Mouse (Mus musculus): ENCODE data around the gene Usf3. TPM values are rescaled to one million over a fixed set of nuclear protein-coding genes. Genes with fewer than 3 reads are reported as not detected.

The Usf3 gene
- total RNA-seq, 2 experiments from 2014 or later: 22.9 to 25.6 TPM

DNA sequence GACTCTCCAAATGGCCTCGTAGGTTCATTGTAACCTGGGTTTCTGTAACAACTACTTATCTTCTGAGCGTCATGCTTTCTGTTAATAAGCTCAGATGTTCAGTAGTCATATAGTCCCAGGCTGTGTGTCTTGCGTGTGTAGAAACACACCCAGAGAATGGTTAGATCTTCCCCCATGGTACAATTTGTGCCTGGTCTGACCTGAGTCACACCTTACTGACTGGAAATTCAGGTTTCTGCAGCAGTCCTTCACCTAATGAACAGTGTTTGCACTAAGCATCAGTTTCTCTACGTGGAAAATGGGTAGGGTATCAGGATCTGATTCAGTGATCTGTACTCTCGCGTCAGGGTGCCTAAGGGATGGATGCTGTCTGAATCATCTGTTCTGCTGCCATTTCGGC, 60.0 kb downstream of the Usf3 start:
- no peak for DNase-seq

DNA sequence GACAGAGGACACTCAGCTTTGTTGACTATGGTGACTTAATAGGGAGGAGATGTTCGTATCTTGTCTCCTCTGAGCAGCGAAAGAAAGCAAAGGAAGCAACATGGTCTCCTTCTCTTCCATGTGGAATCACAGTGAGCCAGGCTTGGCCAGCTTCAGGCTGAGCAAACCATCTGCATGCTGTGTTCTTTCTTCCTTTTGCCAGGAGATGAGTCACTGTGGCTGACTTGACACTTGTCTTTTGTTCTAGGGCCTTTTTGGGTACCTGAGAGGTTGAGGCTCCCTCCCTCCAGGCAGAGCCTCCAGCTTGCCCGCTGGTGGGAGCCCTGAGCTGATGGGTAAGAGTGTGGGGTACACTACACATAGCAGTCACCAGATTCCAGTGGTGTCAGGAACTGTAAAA, 64.8 kb downstream of the Usf3 start:
- no peak for DNase-seq

DNA sequence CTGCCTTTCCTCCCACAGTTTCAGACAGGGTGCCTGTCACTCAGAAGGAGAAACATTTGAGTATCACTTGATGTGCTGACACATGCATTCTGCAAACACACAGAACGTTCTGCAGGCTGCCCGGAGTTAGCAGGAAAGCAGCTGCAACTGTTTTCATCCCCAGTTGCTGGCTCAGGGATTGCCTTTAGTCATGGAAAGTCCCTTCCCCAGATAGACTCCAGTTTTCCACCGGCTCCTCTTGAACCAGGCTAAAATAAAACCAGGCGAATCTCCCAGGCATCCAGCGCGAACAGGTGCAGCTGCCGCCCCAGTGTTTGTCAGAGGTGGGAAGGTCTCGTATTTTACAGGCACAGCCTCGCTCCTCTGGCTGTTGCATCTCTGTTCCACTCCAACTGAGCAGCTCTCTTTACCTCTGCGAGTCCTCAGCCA, 65.8 kb downstream of the Usf3 start:
- DNase-seq: no peak

DNA sequence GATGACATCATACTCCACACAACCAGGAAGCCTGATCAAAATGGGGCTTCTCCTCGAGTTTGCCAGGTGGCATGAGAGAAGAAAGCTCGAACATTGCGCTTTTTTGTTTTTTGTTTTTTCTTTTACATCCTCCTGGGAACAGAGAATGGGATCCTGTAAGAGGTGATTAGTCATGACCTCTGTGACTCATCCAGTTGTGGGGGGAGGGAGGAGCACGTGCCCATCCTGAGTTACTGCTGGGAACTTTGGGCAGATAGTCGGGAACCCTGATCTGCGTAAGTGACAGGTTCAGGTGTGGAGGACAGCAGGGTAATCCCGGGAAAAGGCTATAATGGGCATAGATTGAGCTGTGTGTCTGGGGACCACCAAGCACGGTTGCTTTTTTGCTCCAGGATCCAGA, 67.4 kb downstream of the Usf3 start:
- peak; percentile 40 to 54 for DNase-seq

DNA sequence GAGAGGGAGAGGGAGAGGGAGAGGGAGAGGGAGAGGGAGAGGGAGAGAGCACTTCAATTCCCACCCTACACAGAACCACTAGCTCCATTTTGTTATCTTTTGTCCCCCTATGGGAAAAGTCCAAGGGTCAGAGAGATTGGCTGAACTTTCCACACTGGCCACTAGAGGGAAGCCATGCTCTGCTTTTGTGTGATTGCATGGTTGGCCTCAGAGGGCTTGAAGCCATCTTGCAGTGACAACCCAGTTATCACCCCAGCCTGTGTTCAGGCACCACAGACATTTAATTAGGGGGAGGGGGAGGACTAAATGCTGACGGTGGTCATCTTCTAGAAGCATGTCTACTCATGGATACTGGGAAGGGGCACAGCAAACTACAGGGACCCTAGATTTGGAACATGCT, 69.6 kb downstream of the Usf3 start:
- DNase-seq: peak; percentile 79 to 81

DNA sequence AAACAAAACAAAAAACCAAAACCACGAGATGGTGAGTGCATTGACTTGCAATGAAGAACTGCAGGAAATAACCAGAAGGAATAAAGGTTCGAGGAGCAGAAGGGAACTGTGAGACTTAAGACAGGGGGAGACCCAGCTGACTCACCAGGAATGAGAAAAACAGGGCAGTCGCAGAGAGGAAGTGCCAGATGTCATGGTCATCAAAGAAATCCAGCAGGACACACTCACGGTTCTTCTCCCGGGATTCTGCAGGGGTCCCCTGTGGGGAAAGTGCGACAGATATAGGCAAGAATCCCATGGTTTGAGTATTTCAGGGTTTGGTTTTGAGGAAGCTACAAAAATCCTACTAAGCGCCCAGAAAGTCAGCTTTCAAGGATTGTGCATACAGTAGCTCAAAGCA, 70.3 kb downstream of the Usf3 start:
- peak in 1 of 2 experiments; percentile 17 for DNase-seq

DNA sequence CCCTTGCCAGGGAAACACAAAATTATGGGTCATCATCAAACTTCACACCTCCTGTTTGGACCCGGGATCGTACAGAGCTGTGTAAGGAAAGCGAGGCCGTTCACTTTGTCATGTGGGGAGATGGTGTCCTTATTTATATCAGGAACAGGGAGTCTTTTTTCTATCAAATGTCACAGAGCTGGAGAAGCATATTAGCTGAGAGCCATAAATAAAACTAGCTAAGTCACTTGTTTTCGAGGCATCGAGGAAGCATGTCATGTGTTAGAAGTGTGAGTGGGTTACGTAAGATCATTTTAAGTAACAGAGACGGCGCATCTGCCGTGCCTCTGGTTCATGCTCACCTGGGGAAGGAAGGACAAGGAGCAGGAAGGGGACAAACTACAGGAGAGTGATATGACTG, 76.9 kb downstream of the Usf3 start:
- DNase-seq: no peak

DNA sequence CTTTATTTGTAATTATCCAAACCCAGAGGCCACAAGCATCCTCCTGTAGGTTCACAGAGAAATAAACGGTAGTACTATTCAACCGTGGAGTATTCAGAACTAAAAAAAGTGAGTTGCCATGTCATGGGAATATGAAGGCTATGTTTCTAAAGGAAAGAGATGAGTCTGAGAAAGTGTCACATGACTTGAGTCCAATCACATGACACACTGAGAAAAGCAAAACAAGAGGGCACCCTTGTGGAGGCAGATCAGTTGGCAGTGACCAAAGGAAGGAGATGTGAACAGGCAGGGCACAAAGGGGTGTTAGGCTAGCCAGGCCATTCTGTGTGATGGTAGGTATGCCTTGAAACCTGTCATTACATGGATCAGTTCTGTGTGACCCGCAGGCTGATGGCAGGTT, 79.7 kb downstream of the Usf3 start:
- DNase-seq: no peak

DNA sequence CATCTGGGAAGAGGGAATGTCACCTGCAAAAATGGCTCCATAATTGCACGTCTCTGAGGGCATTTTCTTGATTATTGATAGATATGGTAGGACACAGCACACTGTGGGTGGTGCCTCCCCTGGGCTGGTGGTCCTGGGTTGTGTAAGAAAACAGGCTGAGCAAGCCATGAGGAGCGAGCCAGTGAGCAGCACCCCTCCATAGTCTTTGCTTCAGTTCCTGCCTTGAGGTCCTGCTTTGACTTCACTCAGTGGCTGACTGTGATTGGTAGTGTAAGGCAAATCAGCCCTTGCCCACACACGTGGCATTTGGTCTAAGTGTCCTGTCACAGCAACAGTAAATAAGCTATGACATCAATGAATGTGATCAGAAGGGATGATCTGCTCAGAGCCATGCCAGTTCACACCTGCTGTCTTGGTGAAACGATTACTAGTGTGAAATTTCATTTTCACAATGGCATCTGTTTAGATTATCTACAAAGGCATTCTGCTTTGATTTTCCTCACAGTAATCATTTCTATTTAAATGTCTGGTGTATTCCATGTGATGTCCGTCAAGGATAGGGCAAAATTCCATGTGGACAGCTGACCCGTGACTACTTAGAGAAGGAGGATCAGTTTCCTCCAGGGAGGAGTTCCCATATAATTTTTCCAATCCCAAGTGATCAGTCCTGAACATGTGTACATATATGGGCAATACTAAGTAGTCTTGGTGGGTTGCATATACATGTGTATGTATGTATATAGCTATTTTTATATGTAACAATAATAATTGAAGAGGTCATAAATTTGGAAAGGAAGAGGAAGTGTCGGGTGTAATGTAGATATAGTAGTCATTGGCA, 81.0 kb downstream of the Usf3 start:
- no peak for DNase-seq

DNA sequence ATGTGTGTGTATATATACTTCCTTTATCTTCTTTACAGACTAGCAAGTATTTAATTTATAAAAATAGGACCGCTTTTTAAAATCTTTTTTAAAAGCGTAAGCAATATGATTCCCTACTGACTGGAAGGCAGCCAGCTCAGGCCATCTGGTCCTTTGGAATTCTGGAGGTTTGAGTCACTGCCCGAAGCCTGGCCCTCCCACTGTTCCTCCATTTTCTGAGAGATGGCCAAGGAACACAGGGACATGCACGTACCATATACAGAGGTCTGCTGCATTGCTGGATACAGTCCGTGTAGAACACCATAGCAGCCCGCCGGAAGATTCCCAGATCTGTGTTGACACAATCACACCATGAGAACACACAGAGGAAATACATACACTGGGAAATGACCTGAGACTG, 81.7 kb downstream of the Usf3 start:
- peak in 1 of 2 experiments; percentile 30 for DNase-seq

DNA sequence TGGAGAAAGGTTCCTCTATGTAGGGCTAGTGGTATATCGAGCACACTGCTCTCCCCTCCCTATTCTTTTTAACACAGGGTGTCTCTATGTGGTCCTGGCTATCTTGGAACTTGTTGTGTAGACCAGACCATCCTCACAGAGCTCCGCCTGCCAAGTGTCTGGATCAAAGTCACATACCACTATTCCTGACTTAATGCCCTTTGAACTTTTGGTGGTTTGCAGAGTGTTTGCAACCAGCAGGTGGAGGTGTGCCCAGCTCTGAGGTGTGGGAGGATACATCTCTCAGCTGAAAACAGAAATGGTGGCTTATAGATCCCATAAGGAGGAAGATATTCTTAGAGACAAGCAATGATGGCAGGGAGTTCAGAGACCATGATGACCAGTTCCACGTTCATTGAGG, 84.4 kb downstream of the Usf3 start:
- DNase-seq: no peak

DNA sequence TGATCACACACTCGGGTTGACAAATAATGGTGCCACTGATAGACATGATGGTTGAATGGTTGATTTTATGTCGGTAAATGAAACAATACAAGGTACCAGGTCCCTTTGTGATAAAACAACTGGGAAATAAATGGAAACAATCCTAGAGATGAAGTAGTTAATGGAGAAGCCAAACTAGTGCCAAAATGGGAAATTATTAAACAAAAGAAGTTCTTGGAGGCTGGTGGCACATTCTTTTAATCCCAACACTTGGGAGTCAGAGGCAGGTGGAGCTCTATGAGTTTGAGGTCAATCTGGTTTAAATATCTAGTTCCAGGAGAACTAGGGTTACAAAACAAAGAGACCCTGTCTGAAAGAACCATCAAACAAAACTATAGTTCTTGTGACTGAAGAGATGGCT, 91.9 kb downstream of the Usf3 start:
- DNase-seq: no peak

DNA sequence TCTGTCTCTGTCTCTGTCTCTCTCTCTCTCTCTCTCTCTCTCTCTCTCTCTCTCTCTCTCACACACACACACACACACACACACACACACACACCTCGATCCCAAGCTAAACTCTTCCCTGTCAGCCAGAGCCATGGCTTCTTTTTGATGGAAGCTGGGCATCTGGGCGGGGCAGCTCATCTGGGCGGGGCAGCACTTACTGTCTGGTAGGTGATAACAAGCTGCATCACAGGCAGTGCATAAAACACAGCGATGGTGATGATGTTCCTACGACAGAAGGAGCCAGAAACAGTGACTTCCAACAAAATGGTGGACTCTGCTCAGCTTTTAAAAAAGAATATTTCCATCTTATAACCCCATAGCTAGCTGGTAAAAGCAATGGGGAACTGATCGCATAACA, 92.5 kb downstream of the Usf3 start:
- DNase-seq: no peak

DNA sequence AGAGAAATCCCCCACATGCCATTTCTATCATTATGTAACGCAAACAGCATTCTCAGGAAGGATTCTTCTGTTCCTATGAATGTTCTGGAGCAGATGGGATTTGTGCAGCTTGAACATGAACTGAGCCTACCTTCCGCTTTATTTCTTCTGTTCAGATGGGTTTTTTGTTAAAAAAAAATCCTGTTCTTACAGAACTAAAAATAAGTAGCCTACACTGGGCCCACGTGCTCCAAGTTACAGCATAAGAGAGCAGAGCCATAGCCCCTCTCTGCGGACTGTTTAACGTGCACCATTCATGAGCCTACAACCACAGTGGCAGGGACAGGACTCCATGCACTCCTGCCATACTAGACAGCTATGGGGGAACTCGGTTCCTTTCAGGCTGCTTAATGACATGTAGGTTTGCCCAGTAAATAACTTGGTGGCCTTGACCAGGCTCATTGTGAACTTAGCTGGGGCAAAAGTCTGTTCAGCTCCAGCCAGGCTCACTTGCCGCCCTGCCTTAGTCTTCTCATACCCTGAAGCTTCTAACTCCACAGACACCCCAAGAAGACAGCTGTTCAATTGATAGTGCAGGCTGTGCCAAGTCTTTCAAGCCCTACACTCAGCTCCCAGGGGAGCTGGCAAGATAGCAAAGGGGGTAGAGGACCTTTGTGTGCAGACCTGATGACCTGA, 95.6 kb downstream of the Usf3 start:
- peak; percentile 12 to 26 for DNase-seq

DNA sequence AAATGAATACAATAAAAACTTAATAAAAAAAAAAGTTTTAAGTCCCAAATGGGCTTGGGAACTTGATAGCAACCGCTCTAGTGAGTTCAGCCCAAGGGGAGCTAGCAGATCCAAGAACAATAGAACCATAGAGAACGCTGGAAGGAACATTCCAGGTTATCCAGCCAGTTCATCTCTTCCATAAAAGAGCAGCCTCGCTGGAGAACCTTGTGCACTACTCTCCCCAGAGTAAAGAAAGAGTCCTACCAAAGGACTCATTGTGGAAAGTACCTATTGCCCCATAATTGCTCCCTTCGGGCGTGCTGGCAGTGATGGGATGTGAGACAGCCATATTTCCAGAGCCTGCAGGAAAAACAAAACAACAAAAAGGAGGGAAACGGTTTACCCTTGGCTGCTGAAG, 96.5 kb downstream of the Usf3 start:
- no peak for DNase-seq

DNA sequence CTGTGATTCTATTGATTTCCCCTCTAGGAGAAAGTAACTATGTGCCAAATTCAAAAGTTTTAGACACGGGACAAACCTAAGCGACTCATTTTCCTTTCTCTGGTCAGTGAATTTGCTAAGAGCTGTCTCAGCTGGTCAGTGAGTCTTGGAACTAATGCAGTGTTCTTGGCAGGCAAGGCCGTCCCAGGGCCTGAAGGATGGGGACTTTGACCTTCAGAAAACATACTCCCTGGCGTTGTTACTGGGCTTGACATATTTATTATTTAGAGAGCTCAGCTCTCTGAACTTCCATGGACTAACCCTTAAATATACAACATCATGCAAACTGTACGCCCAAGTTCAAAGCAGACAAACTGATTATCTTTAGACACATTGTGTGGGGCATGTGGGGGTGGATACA, 97.6 kb downstream of the Usf3 start:
- DNase-seq: peak; percentile 62 to 70

DNA sequence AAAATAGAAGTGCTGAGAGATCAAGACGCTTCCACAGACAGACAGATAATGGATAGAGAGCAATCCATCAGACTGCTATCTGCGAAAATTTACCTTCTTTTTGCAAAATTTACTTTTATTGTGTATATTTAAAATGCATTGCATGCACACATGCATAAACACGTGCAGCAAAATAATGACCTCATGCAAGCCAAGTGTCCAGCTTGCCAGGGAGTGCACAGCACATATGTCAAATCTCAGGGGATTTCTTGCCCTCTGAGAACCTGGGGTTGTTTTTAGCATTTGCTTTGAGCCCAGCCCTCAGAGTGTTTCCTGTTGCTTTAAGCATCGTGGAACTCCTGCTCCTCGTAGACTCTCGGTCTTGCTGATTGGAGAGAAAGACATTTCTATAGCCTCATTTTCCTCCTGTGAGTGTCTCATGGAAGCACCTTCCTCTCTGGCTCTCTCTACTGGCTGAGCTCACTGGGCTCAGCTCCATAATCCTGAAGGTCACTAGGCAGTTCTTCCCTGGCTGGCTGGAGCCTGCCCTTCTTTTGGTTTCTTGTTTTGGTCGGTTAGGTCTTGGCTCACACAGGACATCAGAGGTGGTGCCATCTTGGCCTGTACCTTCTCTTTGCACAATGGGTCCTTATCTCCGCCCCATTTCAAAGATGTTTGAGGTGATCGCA, 98.5 kb downstream of the Usf3 start:
- peak; percentile 66 to 68 for DNase-seq

Other genes with a start within 250 kb of the Usf3 start
- gene Qtrt2, start 246.4 kb upstream of the Usf3 start, total RNA-seq (2021): 10 to 100 TPM; 32.4 to 42.9 TPM
- 1 to 10 TPM in 1 of 2 experiments, under 1 TPM in 1; 0.56 to 1.0 TPM for gene Zdhhc23, start 193.5 kb upstream of the Usf3 start, total RNA-seq (2021)
- gene Gramd1c, start 109.9 kb upstream of the Usf3 start, total RNA-seq (2021): 1 to 10 TPM; 1.3 to 1.5 TPM
- gene Atp6v1a, start 33.5 kb upstream of the Usf3 start, total RNA-seq (2021): 100 to 1,000 TPM; 145 to 153 TPM
- 10 to 100 TPM; 84.6 to 99.1 TPM for gene Naa50, start 33.4 kb upstream of the Usf3 start, total RNA-seq (2021)
- gene Sidt1, start 159.9 kb downstream of the Usf3 start, total RNA-seq (2021): 1 to 10 TPM; 6.4 to 7.6 TPM
- gene Spice1, start 173.9 kb downstream of the Usf3 start, total RNA-seq (2021): 10 to 100 TPM; 22.8 to 25.2 TPM
- 1 to 10 TPM in 1 of 2 experiments, under 1 TPM in 1; 0.26 to 1.3 TPM for gene Cfap44, start 221.6 kb downstream of the Usf3 start, total RNA-seq (2021)